Mouse (Mus musculus): ENCODE data around the gene Grk6. TPM values are rescaled to one million over a fixed set of nuclear protein-coding genes. Genes with fewer than 3 reads are reported as not detected.

The Grk6 gene
- polyA plus RNA-seq, 1 experiment from 2014 or later: 27.6 TPM

GRCm38 (mm10) chr13:55507877-55508276 is 63.0 kb downstream of the Grk6 start:
- no peak overlapping the region for H3K4me2 ChIP-seq
- peaks cover 47% of the 10 kb centered on the region for H3K4me1 ChIP-seq (replicated peaks)
- H3K36me3 ChIP-seq: peaks cover 76% of the 10 kb centered on the region
- H3K27me3 ChIP-seq (replicated peaks): no peaks in the 10 kb centered on the region
- H3K4me3 ChIP-seq: no peak overlapping the region
- ATAC-seq (ENCODE audit: insufficient number of reproducible peaks, low FRiP score): no peak
- no peak overlapping the region for H3K27ac ChIP-seq (ENCODE audit: poor library complexity, severe bottlenecking)
- no peaks in the 10 kb centered on the region for H3K9me3 ChIP-seq (replicated peaks)
- 71% methylated on average over 11 of the region's 11 CpGs for WGBS
- H3K9ac ChIP-seq: no peak overlapping the region

DNA sequence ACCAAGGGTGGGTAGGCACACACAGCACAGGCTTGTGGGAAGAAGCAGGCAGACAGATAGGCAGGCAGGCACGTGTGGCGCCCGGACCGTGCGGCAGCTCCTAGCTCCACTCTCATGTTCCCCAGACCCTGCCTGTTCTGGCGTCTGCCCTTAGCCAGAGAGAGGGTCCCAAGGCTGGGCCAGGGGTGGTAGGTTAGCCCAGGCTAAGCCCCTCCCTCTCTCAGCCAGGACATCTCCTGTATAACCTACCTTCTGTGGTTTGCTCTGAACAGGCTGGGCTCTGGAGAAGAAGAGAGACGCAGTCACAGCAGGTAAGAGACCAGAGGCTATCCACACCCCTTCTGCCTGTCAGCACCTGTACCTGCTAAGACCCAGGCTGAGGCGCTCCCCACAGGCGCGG is 63.7 kb downstream of the Grk6 start:
- Histone ChIP-seq H3K36me3 (peaks cover 69% of the 10 kb centered on the region), H3K27me3 (replicated peaks) (no peaks in the 10 kb centered on the region), H3K4me3 (no peak overlapping the region), H3K27ac (ENCODE audit: poor library complexity, severe bottlenecking) (no peak overlapping the region), H3K4me2 (no peak overlapping the region), H3K9ac (no peak overlapping the region), H3K9me3 (replicated peaks) (no peaks in the 10 kb centered on the region), H3K4me1 (replicated peaks) (peaks cover 42% of the 10 kb centered on the region)
- WGBS: 86% methylated on average over 10 of the region's 10 CpGs
- no peak for ATAC-seq (ENCODE audit: insufficient number of reproducible peaks, low FRiP score)

DNA sequence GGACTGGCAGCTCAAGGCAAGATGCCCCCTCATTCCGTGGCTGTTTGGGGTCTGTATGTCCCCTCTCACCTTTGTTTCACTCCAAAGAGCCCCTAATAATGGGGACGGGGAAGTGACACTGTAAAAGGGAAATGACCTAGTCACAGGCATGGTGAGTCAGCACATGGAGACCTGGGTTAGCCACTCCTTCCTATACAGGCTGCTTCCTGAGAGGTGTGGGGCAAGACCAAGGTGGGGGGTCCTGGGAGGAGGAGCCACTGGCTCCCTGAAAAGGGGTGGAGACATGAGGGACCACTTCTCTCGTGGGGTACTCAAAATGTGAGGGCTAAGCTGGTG is 65.4 kb downstream of the Grk6 start:
- Histone ChIP-seq H3K27me3 (replicated peaks) (peaks cover 10% of the 10 kb centered on the region), H3K4me1 (replicated peaks) (peaks cover 38% of the 10 kb centered on the region), H3K36me3 (peaks cover 52% of the 10 kb centered on the region), H3K4me3 (peak overlapping the region; percentile 20), H3K9me3 (replicated peaks) (no peaks in the 10 kb centered on the region), H3K27ac (ENCODE audit: poor library complexity, severe bottlenecking) (peak overlapping the region; percentile 98), H3K9ac (peak overlapping the region; percentile 63), H3K4me2 (peak overlapping the region; percentile 86)
- peak; percentile 44 for ATAC-seq (ENCODE audit: insufficient number of reproducible peaks, low FRiP score)
- WGBS: 21% methylated on average over 3 of the region's 3 CpGs

Small RNAs within 50 kb of the gene (microRNA-seq; reads per million reads assigned to microRNA genes)
- gene Mir6943: not detected
- 28.1 reads per million, percentile 37 among the genes with 10 or more reads in this experiment for gene Mir6944
- 5.7 reads per million, percentile 18 among the genes with 10 or more reads in this experiment for gene Mir6945

Other genes with a start within 250 kb of the Grk6 start
- 52.7 and 53.9 TPM in 2 replicates for gene Nsd1, start 235.3 kb upstream of the Grk6 start, polyA plus RNA-seq (2016; fragmentation: Nextera tagmentation; extraction: Ambion mirVana)
- gene Prelid1, start 124.6 kb upstream of the Grk6 start, polyA plus RNA-seq (2016; fragmentation: Nextera tagmentation; extraction: Ambion mirVana): 328 and 343 TPM in 2 replicates
- gene Rab24, start 123.1 kb upstream of the Grk6 start, polyA plus RNA-seq (2016; fragmentation: Nextera tagmentation; extraction: Ambion mirVana): 62.0 and 62.3 TPM in 2 replicates
- gene Mxd3, start 115.2 kb upstream of the Grk6 start, polyA plus RNA-seq (2016; fragmentation: Nextera tagmentation; extraction: Ambion mirVana): 14.7 and 15.2 TPM in 2 replicates
- gene Lman2, start 82.3 kb upstream of the Grk6 start, polyA plus RNA-seq (2016; fragmentation: Nextera tagmentation; extraction: Ambion mirVana): 105 and 106 TPM in 2 replicates
- gene Rgs14, start 75.3 kb upstream of the Grk6 start, polyA plus RNA-seq (2016; fragmentation: Nextera tagmentation; extraction: Ambion mirVana): 0.42 and 0.52 TPM in 2 replicates
- not detected in 2 replicates for gene Slc34a1, start 46.9 kb upstream of the Grk6 start, polyA plus RNA-seq (2016; fragmentation: Nextera tagmentation; extraction: Ambion mirVana)
- not detected in 2 replicates for gene Pfn3, start 29.8 kb upstream of the Grk6 start, polyA plus RNA-seq (2016; fragmentation: Nextera tagmentation; extraction: Ambion mirVana)
- 0.96 TPM in 1 of 2 replicates, not detected in the other for gene F12, start 18.3 kb upstream of the Grk6 start, polyA plus RNA-seq (2016; fragmentation: Nextera tagmentation; extraction: Ambion mirVana)
- gene Prr7, start 19.2 kb downstream of the Grk6 start, polyA plus RNA-seq (2016; fragmentation: Nextera tagmentation; extraction: Ambion mirVana): 0.41 TPM in 1 of 2 replicates, not detected in the other
- 101 TPM in 2 replicates for gene Dbn1, start 43.0 kb downstream of the Grk6 start, polyA plus RNA-seq (2016; fragmentation: Nextera tagmentation; extraction: Ambion mirVana)
- 427 and 428 TPM in 2 replicates for gene Pdlim7, start 68.6 kb downstream of the Grk6 start, polyA plus RNA-seq (2016; fragmentation: Nextera tagmentation; extraction: Ambion mirVana)
- 1.4 and 1.7 TPM in 2 replicates for gene Dok3, start 84.2 kb downstream of the Grk6 start, polyA plus RNA-seq (2016; fragmentation: Nextera tagmentation; extraction: Ambion mirVana)
- gene Ddx41, start 91.6 kb downstream of the Grk6 start, polyA plus RNA-seq (2016; fragmentation: Nextera tagmentation; extraction: Ambion mirVana): 30.8 and 34.8 TPM in 2 replicates
- 24.3 and 24.4 TPM in 2 replicates for gene Fam193b, start 126.0 kb downstream of the Grk6 start, polyA plus RNA-seq (2016; fragmentation: Nextera tagmentation; extraction: Ambion mirVana)
- gene Tmed9, start 128.7 kb downstream of the Grk6 start, polyA plus RNA-seq (2016; fragmentation: Nextera tagmentation; extraction: Ambion mirVana): 133 and 141 TPM in 2 replicates
- 21.8 and 23.2 TPM in 2 replicates for gene B4galt7, start 154.8 kb downstream of the Grk6 start, polyA plus RNA-seq (2016; fragmentation: Nextera tagmentation; extraction: Ambion mirVana)
- gene Caml, start 177.9 kb downstream of the Grk6 start, polyA plus RNA-seq (2016; fragmentation: Nextera tagmentation; extraction: Ambion mirVana): 34.7 and 35.8 TPM in 2 replicates
- 25.4 and 27.0 TPM in 2 replicates for gene Ddx46, start 190.0 kb downstream of the Grk6 start, polyA plus RNA-seq (2016; fragmentation: Nextera tagmentation; extraction: Ambion mirVana)
- 76.3 and 77.1 TPM in 2 replicates for gene B230219D22Rik, start 248.1 kb downstream of the Grk6 start, polyA plus RNA-seq (2016; fragmentation: Nextera tagmentation; extraction: Ambion mirVana)

All from heart, embryonic 12.5 days (tissue).